Mouse (Mus musculus): Measurements from ENCODE around the gene Zdhhc18.

Gene Zdhhc18

DNA sequence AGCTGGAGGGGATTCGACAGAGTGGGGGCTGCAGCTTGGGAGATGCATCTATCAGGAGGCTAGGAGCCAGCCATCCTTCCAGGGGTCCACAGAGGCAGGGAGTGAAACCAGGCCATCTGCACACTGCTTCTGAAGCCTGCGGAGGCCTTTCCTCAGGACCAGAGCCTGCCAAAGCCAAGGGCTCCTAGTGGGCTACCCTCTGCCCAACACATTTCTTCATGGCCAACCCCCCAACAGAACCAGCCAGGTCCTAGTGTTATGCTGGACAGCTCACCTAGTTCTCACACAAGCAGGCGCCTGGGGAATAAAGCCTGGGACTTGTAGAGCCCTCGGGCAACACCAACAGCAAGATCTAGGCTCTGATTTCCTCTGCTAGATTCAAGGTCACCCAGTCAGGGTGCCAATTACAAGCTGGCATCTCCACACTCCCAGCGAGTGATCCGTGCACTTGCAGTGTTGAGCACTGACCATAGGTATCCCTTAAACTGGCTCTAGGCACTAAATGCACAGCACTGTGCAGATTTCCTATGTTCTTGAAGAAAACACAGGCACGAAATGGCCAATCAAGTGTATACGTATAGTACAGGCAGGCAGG, 19.5 kb downstream of the Zdhhc18 start:
- no peak for DNase-seq (ENCODE audit: extremely low spot score)

GRCm38 (mm10) chr4:133629191-133629590, 20.8 kb downstream of the Zdhhc18 start:
- DNase-seq (ENCODE audit: extremely low spot score): no peak

- DNase-seq (ENCODE audit: extremely low spot score): no peak
Measured at GRCm38 (mm10) chr4:133628517-133628916, 21.4 kb downstream of the Zdhhc18 start.

DNA sequence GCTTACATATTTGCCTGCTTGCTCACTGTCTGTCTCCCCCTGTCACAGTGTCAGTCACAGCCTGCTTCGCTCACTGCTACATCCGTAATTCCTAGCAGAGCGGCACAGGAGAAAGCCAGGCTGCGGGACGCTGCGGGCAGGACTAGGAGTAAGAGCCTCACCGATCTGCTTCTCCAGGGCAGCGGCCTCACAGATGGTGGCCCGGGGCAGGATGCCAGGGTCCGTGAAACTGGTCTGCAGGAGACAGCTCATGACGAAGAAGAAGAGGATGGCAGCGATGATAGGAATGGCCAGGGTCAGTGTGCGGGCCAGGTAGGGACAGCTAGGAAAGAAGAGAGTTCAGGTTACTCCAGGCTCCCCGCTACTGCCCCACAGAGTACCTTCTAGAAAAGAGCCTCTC, 22.9 kb downstream of the Zdhhc18 start:
- DNase-seq (ENCODE audit: extremely low spot score): no peak

DNA sequence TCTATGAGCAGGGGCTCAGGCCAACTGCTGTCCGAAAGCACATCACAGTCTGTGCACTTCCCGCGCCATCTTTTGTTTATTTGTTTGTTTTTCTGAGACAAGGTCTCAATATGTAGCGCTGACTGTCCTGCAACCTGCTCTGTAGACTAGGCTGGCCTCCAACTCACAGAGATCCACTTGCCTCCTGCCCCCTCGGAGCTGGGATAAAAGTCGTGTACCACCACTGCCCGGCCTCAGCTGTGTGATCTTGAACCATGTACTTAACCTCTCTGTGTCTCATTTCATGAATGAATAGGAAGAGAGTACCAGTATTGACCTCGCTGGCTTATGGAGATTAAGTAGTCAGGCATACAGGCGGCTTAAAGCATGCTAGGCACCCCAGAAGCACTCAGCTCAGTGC, 23.3 kb downstream of the Zdhhc18 start:
- no peak for DNase-seq (ENCODE audit: extremely low spot score)

DNA sequence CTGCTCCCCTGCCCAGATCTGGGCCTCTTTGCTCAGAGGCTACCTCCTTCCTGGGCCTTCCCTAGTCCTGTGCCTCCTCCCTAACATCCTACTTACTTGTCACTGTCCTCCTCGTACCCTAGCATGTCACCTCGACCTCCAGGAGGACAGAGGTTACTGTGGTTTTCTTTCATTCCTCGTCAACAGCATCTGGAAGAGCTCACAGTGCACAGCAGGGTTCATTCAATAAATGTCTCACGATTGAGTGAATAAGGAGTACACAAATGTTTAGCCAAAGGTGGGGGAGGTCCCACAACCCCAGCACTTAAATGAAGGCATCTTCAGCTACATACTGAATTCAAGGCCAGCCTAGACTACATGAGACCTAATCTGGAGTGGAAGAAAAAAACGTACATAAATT, 23.7 kb downstream of the Zdhhc18 start:
- no peak for DNase-seq (ENCODE audit: extremely low spot score)

- DNase-seq (ENCODE audit: extremely low spot score): no peak
Measured at GRCm38 (mm10) chr4:133625621-133626071, 24.3 kb downstream of the Zdhhc18 start.

DNA sequence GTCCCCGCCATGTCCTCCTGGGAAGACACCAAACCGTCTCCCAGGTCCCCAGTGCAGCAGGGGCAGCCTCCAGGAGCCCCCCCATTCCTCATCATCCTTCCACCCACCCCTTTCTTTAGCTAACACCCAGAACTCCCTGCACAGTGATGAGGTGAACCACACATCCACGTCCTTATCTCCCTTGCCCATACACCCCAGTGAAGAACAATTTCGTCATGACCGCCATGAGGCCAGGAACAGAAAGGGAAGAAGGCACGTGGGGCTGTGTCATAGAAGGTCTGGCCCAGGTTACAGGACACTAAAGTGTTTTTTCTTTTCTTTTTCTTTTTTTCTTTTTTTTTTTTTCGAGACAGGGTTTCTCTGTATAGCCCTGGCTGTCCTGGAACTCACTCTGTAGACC, 25.1 kb downstream of the Zdhhc18 start:
- DNase-seq (ENCODE audit: extremely low spot score): no peak

DNA sequence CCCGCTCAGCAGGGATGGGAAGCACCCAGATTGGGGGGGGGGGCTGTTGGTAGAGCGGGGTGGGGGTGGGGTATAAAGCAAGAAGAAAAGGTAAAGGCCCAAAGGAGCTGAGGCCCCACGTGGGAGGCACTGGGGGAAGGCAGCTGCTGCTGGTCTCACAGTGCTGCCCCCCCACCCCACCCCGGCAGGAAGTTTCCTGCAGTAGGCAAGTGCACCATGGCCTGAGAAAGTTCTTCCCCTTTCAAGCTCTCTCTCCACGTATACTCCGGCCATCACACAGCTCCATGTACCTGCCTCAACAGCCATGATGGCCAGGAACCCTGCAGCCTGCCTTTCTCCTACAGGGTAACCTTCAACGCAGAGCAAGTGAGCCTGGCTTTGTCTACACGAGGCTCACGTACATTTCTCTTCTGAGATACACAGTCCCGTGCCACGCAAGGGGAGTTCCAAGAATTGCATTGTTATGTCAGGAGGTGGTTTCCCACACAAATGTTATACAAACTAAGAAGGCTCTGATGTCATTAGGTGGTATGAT, 27.7 kb downstream of the Zdhhc18 start:
- DNase-seq (ENCODE audit: extremely low spot score): no peak

- DNase-seq (ENCODE audit: extremely low spot score): no peak
Measured at GRCm38 (mm10) chr4:133620668-133621067, 29.3 kb downstream of the Zdhhc18 start.

DNA sequence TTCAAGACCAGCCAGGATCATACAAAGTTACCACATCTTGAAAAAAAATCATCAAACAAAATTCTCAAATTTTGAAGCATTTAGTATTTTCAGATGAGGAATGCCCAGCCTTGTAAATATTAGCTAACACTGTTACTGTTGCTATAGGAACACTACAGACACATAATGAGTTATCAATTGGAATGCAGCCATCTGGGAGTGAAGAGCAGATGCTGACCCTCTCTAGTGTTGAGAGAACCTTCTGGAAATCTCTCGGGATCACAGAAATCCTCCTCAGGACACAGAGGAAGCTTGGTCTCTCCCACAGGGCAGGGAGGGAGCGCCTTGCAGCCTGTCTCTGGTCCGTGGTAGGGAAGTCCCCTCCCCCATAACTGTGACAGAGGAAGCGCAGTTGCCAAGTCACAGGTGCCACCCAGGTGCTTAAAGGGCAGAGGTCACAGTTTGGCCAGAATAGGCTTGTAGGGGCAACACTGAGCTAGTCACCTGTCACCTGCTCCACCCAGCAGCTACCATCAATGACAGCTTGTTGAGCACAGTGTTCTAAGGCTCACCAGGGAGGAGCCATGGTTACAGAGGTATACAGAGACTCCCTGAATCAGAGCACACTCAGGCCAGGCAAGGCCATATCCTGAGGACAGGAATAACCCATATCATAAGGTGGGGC, 30.3 kb downstream of the Zdhhc18 start:
- DNase-seq (ENCODE audit: extremely low spot score): no peak

GRCm38 (mm10) chr4:133617936-133618335, 32.0 kb downstream of the Zdhhc18 start:
- no peak for DNase-seq (ENCODE audit: extremely low spot score)

DNA sequence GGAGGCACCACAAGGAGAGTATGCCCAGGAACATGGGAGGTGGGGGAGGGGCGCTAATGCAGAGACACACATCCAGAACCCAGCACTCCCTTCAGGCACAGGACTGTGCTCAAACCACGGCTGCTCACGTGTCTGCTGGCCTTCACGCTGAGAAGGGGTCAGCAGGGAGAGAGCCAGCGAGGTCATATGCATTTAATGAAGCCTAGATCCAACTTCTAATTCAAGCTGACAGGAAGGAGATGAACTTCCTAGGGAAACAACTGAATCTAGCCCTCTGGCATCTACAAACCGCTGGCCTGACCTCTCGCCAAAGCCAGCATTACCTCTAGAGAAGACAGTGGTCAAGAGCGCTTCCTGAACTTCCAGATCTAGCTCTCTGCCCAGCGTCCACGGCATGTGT, 34.5 kb downstream of the Zdhhc18 start:
- DNase-seq (ENCODE audit: extremely low spot score): no peak

DNA sequence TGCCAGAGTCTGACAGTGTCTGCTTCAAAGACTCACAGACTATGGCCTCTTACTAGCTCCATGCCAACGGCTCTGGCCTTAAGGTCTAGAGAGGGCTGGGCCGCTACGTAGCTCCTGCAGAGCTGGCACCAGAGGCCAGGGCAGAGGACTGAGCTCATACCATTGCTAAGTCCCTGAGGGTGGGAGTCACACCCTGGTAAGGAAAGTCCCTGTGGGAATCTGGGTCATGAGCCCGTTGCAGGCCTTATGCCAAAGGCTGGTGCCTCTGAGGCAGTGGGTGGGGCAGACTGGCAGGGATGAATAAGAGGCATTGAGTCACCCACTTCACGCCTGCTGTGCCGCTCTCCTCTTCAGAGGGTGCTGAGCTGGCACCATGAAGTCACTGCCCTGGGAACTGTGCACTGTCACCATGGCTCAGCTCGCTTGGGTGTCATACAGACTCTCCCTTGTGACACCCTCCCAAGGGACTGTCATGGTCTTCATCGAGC, 35.6 kb downstream of the Zdhhc18 start:
- DNase-seq (ENCODE audit: extremely low spot score): no peak

- DNase-seq (ENCODE audit: extremely low spot score): no peak
Measured at GRCm38 (mm10) chr4:133613867-133614266, 36.1 kb downstream of the Zdhhc18 start.

GRCm38 (mm10) chr4:133613026-133613425, 36.9 kb downstream of the Zdhhc18 start:
- DNase-seq (ENCODE audit: extremely low spot score): no peak

DNA sequence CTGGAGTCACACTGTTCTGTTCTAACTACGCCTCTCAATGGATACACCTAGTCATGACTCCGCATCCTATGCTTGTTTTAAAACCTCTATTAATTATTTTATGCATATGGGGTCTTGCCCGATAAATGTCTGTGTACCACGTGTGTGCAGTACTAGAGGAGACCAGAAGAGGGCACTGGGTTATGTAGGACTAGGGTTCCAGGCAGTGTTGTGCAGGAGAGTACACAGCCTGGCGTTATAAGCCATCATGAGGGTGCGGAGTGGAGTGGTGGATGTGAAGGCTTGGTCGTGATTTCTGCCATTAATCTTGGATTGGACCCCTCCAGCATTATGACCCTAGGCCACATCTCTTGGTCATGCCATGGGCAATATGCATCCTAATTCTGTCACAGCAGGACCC, 37.5 kb downstream of the Zdhhc18 start:
- no peak for DNase-seq (ENCODE audit: extremely low spot score)

DNA sequence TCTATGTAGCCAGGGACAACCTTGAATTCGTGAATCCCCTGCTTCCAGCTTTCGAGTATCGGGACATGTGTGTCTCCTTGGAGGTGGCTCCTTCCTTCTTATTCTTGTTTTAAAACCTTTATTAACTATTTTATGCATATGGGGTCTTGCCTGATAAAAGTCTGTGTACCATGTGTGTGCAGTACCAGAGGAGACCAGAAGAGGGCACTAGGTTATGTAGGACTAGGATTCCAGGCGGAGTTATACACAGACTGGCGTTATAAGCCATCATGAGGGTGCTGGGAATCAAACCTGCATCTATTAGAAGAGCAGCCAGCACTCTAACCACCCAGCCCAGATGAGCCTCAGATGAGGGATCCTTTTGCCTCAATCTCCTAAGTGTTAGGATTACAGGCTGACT, 38.1 kb downstream of the Zdhhc18 start:
- DNase-seq (ENCODE audit: extremely low spot score): no peak

GRCm38 (mm10) chr4:133609719-133610118, 40.2 kb downstream of the Zdhhc18 start:
- DNase-seq (ENCODE audit: extremely low spot score): peak; percentile 79

DNA sequence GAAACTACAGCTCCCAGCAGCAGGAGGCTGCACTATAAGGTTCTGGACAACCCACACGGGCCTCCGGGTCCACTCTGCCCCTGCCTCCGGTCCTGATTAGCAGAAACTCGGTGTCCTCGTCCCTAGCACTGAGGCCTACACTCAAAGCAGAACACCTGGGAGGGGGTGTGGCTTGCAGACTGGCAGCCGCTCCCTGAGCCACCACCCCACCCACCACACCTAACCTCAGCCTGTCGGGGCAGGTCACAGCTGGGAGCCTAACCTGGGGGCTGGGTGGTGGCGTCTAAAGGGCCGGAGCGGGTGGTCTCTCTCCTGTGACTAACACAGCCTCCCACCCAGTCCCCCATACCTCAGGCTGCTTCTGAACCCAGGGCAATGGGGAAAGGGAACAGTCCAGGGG, 42.7 kb downstream of the Zdhhc18 start:
- DNase-seq (ENCODE audit: extremely low spot score): no peak

GRCm38 (mm10) chr4:133605330-133605729, 44.6 kb downstream of the Zdhhc18 start:
- DNase-seq (ENCODE audit: extremely low spot score): no peak

DNA sequence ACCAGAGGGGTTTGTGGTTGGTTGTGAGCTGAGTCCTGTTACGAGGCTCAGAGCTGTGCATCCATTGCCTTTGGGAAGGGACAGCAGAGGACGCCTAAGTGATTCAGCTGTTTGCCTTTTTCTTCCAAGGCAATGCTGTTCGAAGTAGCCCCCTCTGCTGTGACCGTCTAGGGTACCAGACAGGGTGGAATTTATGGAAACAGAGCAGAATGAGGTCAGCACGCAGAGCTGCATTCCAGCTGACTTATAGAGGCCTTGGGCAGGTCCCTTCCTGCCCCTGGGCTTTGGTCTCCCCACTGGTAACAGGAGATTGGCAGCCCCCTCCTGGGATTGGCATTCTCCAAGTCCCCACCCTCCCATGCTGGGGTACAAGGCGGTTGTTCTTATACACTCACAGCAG, 45.1 kb downstream of the Zdhhc18 start:
- DNase-seq (ENCODE audit: extremely low spot score): no peak

DNA sequence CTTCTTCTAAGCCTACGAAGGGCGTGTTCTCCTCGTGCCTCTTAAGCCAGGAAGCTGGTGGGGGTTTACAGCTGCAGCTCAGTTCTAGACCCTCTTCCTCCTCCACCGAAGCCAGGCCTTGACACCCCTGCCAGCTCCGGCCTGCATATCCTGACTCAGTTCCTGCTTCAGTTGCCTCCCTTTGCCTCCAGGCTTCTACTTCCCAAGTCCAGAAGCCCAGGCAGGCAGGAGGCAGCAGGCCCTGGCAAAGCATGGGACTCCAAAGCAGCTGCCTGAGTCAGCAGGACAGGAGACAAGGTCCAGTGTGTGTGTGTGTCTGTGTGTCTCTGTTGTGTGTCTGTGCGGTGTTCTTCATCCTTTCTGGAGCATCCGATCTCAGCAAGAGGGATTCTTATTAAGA, 45.8 kb downstream of the Zdhhc18 start:
- DNase-seq (ENCODE audit: extremely low spot score): no peak
